Mouse (Mus musculus) MEL (cell line): ENCODE results near the gene Ppard. TPM values are rescaled to one million over a fixed set of nuclear protein-coding genes. Genes with fewer than 3 reads are reported as not detected.

ENCODE experiments used
- DNase-seq: peaks from one replicate; pipeline ENCODE4 v3.0.0; 2011; ENCODE audit warnings: low read depth, low spot score
- H3K27ac ChIP-seq: 2 replicates; pipeline ENCODE4 v1.5.1; 2012; ENCODE audit warnings: low read depth, mild to moderate bottlenecking, control low read depth, low read length, moderate library complexity; ENCODE audit not compliant: control insufficient read depth
- H3K27me3 ChIP-seq, 2 experiments: fragments of 150-350 bp in 1 of 2; sonication (generic) in 1 of 2; 2 replicates each; pipeline ENCODE4 v1.6.1; 2012; ENCODE audit warnings: low read length in 2 of 2, mild to moderate bottlenecking in 2 of 2, improper control_type of control experiment in 1 of 2, moderate library complexity in 1 of 2; ENCODE audit not compliant: insufficient read depth in 2 of 2, control insufficient read depth in 1 of 2
- H3K36me3 ChIP-seq, 2 experiments: 2 replicates each; pipeline ENCODE4 v1.6.1; 2012 to 2014; ENCODE audit warnings: low read length in 2 of 2, improper control_type of control experiment in 1 of 2, inconsistent platforms in 1 of 2, mild to moderate bottlenecking in 1 of 2; ENCODE audit not compliant: insufficient read depth in 2 of 2, control insufficient read depth in 1 of 2
- H3K4me1 ChIP-seq, 2 experiments: fragments of 150-350 bp in 1 of 2; sonication (generic) in 1 of 2; 2 replicates each; pipeline ENCODE4 v1.6.1; 2012; ENCODE audit warnings: low read length in 2 of 2, improper control_type of control experiment in 1 of 2, mild to moderate bottlenecking in 1 of 2; ENCODE audit not compliant: insufficient read depth in 2 of 2, control insufficient read depth in 1 of 2
- H3K4me3 ChIP-seq, 2 experiments: fragments of 150-350 bp in 1 of 2; sonication (generic) in 1 of 2; 2 replicates each; pipeline ENCODE4 v1.5.1; 2012; ENCODE audit warnings: low read depth in 2 of 2, low read length in 2 of 2, mild to moderate bottlenecking in 2 of 2, moderate library complexity in 2 of 2, control low read depth in 1 of 2, improper control_type of control experiment in 1 of 2; ENCODE audit not compliant: control insufficient read depth in 1 of 2, insufficient read depth in 1 of 2
- H3K79me2 ChIP-seq: 2 replicates; pipeline ENCODE4 v1.6.1; 2012; ENCODE audit warnings: mild to moderate bottlenecking, low read length, moderate library complexity; ENCODE audit not compliant: control insufficient read depth, poor library complexity, insufficient read depth
- H3K9ac ChIP-seq: 2 replicates; pipeline ENCODE4 v1.6.1; 2012; ENCODE audit warnings: low read depth, mild to moderate bottlenecking, control low read depth, low read length, moderate library complexity; ENCODE audit not compliant: control insufficient read depth, poor library complexity, severe bottlenecking
- H3K9me3 ChIP-seq: fragments of 150-350 bp; sonication (generic); replicated peaks from 2 replicates; pipeline ENCODE4 v1.6.1; 2012; ENCODE audit warnings: mild to moderate bottlenecking, low read length, improper control_type of control experiment, moderate library complexity; ENCODE audit not compliant: insufficient read depth
- BHLHE40 ChIP-seq: IDR thresholded peaks from 2 replicates; pipeline ENCODE4 v1.6.1; 2012; ENCODE audit warnings: low read depth, mild to moderate bottlenecking, inconsistent platforms, low read length, improper control_type of control experiment, borderline replicate concordance
- CHD1 ChIP-seq: IDR thresholded peaks from 2 replicates; pipeline ENCODE4 v1.6.1; 2012; ENCODE audit warnings: low read depth, mild to moderate bottlenecking, inconsistent platforms, low read length, improper control_type of control experiment
- CTCF ChIP-seq, 3 experiments: IDR thresholded peaks in 2 of 3; conservative IDR thresholded peaks in 1 of 3; 2 replicates each; pipeline ENCODE4 v1.5.1; 2011 to 2012; ENCODE audit warnings: low read length in 3 of 3, low read depth in 2 of 3, mild to moderate bottlenecking in 2 of 3, improper control_type of control experiment in 1 of 3, inconsistent platforms in 1 of 3, mixed read lengths in 1 of 3, moderate library complexity in 1 of 3; ENCODE audit not compliant: control insufficient read depth in 1 of 3, insufficient read depth in 1 of 3, poor library complexity in 1 of 3, severe bottlenecking in 1 of 3
- ELF1 ChIP-seq: IDR thresholded peaks from 2 replicates; pipeline ENCODE4 v1.6.1; 2014; ENCODE audit warnings: low read depth, mild to moderate bottlenecking, inconsistent platforms, low read length, improper control_type of control experiment, moderate library complexity
- HCFC1 ChIP-seq: IDR thresholded peaks from 2 replicates; pipeline ENCODE4 v1.6.1; 2012; ENCODE audit warnings: low read depth, mild to moderate bottlenecking, inconsistent platforms, low read length, improper control_type of control experiment, moderate library complexity
- JUND ChIP-seq: IDR thresholded peaks from 2 replicates; pipeline ENCODE4 v1.6.1; 2011; ENCODE audit warnings: low read depth, mild to moderate bottlenecking, improper control_type of control experiment, low read length
- KAT2A ChIP-seq: conservative IDR thresholded peaks from 2 replicates; pipeline ENCODE4 v1.6.1; 2012; ENCODE audit warnings: low read depth, low read length, improper control_type of control experiment, inconsistent platforms
- MAX ChIP-seq: IDR thresholded peaks from 2 replicates; pipeline ENCODE4 v1.6.1; 2011; ENCODE audit warnings: low read length, improper control_type of control experiment
- MEF2A ChIP-seq: IDR thresholded peaks from 2 replicates; pipeline ENCODE4 v1.6.1; 2014; ENCODE audit warnings: low read depth, mild to moderate bottlenecking, inconsistent platforms, low read length, improper control_type of control experiment; ENCODE audit not compliant: poor library complexity, insufficient replicate concordance, severe bottlenecking; ENCODE audit errors: extremely low read depth
- MYC ChIP-seq: IDR thresholded peaks from 2 replicates; pipeline ENCODE4 v1.6.1; 2011; ENCODE audit warnings: low read depth, mild to moderate bottlenecking, low read length, improper control_type of control experiment, moderate library complexity
- POLR2AphosphoS5 ChIP-seq: IDR thresholded peaks from 2 replicates; pipeline ENCODE4 v1.6.1; 2012; ENCODE audit warnings: low read depth, borderline replicate concordance, mild to moderate bottlenecking, inconsistent platforms, low read length, moderate library complexity, mixed read lengths
- RCOR1 ChIP-seq: IDR thresholded peaks from 2 replicates; pipeline ENCODE4 v1.6.1; 2012; ENCODE audit warnings: low read depth, mild to moderate bottlenecking, inconsistent platforms, low read length, improper control_type of control experiment
- SMC3 ChIP-seq: IDR thresholded peaks from 2 replicates; pipeline ENCODE4 v1.6.1; 2011; ENCODE audit warnings: low read depth, low read length, improper control_type of control experiment
- TBP ChIP-seq: IDR thresholded peaks from 2 replicates; pipeline ENCODE4 v1.8.0; 2011; ENCODE audit warnings: low read depth, low read length, improper control_type of control experiment
- UBTF ChIP-seq: IDR thresholded peaks from 2 replicates; pipeline ENCODE4 v1.6.1; 2012; ENCODE audit warnings: low read depth, mild to moderate bottlenecking, inconsistent platforms, low read length, improper control_type of control experiment, moderate library complexity, borderline replicate concordance; ENCODE audit not compliant: insufficient read depth
- USF1 ChIP-seq: IDR thresholded peaks from 2 replicates; pipeline ENCODE4 v1.6.1; 2014; ENCODE audit warnings: low read depth, mild to moderate bottlenecking, inconsistent platforms, low read length, improper control_type of control experiment, moderate library complexity
- USF2 ChIP-seq, 2 experiments: IDR thresholded peaks; 2 replicates each; pipeline ENCODE4 v1.6.1; 2011 to 2012; ENCODE audit warnings: improper control_type of control experiment in 2 of 2, low read length in 2 of 2, borderline replicate concordance in 1 of 2, inconsistent platforms in 1 of 2, low read depth in 1 of 2, mild to moderate bottlenecking in 1 of 2; ENCODE audit not compliant: insufficient read depth in 1 of 2
- ZC3H11A ChIP-seq: IDR thresholded peaks from 2 replicates; pipeline ENCODE4 v1.6.1; 2012; ENCODE audit warnings: low read depth, mild to moderate bottlenecking, inconsistent platforms, low read length, improper control_type of control experiment
- ZKSCAN1 ChIP-seq: IDR thresholded peaks from 2 replicates; pipeline ENCODE4 v1.6.1; 2012; ENCODE audit warnings: low read depth, mild to moderate bottlenecking, inconsistent platforms, low read length, improper control_type of control experiment, moderate library complexity
- ZMIZ1 ChIP-seq: IDR thresholded peaks from 2 replicates; pipeline ENCODE4 v1.6.1; 2012; ENCODE audit warnings: low read depth, mild to moderate bottlenecking, inconsistent platforms, low read length, improper control_type of control experiment, moderate library complexity
- polyA plus RNA-seq, 2 experiments: library from polyadenylated mRNA; stranded (reverse) in 1 of 2; unstranded in 1 of 2; fragments of >175 nt in 1 of 2; fragments of >200 nt in 1 of 2; gene quantifications; 2 replicates each; pipeline versions ENCODE4 v1.2.1 to v1.2.4; 2012; ENCODE audit warnings: low replicate concordance in 2 of 2, low read depth in 1 of 2; ENCODE audit not compliant: insufficient read length in 2 of 2, insufficient read depth in 1 of 2, missing spikeins in 1 of 2
- total RNA-seq: library from RNA; depleted of rRNA; stranded (reverse); fragments of 300-350 nt; gene quantifications from 2 replicates; pipeline ENCODE4 v1.2.3, GENCODE M21; 2012

The Ppard gene
- total and polyA plus RNA-seq, 3 experiments: 3.5 to 12.7 TPM; not detected in 1

GRCm38 (mm10) chr17:28279236-28279635 lies 46.7 kb downstream of the Ppard start:
- Histone ChIP-seq H3K4me1 (peaks cover 0 to 9% of the 10 kb centered on the region in 2 experiments; a peak in 2 of 4 replicates), H3K4me3 (no peak overlapping the region), H3K36me3 (peaks cover 0 to 2% of the 10 kb centered on the region in 2 experiments; a peak in 1 of 4 replicates), H3K27ac (no peak overlapping the region), H3K79me2 (no peaks in the 10 kb centered on the region), H3K27me3 (no peaks in the 10 kb centered on the region), H3K9me3 (no peaks in the 10 kb centered on the region), H3K9ac (no peak overlapping the region)
- TF ChIP-seq SMC3 (no peak), ZKSCAN1 (no peak), RCOR1 (no peak), HCFC1 (no peak), CHD1 (no peak), UBTF (no peak), MYC (no peak), KAT2A (no peak), JUND (no peak), MAX (no peak), MEF2A (no peak), ZC3H11A (no peak), TBP (no peak), POLR2AphosphoS5 (no peak), USF2 (IDR thresholded peaks at IDR 0.05; ENCODE audit: borderline replicate concordance in 1 of 2, insufficient read depth in 1 of 2, low read depth in 1 of 2, low read length in 2 of 2) (no peak), CTCF (IDR thresholded peaks at IDR 0.05 in 2 of 3, conservative IDR thresholded peaks at IDR 0.05 in 1 of 3; ENCODE audit: control insufficient read depth in 1 of 3, insufficient read depth in 1 of 3, low read depth in 2 of 3, low read length in 3 of 3, poor library complexity in 1 of 3, severe bottlenecking in 1 of 3) (no peak), BHLHE40 (no peak), USF1 (no peak), ELF1 (no peak), ZMIZ1 (no peak)
- DNase-seq: no peak
